Mouse (Mus musculus): ENCODE measurements around the gene Ptprd. TPM values are rescaled to one million over a fixed set of nuclear protein-coding genes. Genes with fewer than 3 reads are reported as not detected.

Gene Ptprd
- polyA plus RNA-seq, 1 experiment from 2014 or later = 4.0 TPM

- Histone ChIP-seq H3K4me1 (no peaks in the 10 kb centered on the region), H3K4me3 (no peak overlapping the region), H3K36me3 (no peaks in the 10 kb centered on the region), H3K4me2 (no peak overlapping the region), H3K9ac (no peak overlapping the region), H3K27me3 (replicated peaks) (no peaks in the 10 kb centered on the region), H3K9me3 (replicated peaks) (no peaks in the 10 kb centered on the region), H3K27ac (no peak overlapping the region)
- no peak for ATAC-seq
- 72% methylated on average over 6 of the region's 6 CpGs for WGBS (ENCODE audit: insufficient replicate concordance)
These were observed 1831.3 kb downstream of the Ptprd start for GRCm38 (mm10) chr4:76380312-76380917.

- H3K4me3 ChIP-seq = no peak overlapping the region
- WGBS (ENCODE audit: insufficient replicate concordance) = 62% methylated on average over 4 of the region's 4 CpGs
- no peaks in the 10 kb centered on the region for H3K36me3 ChIP-seq
- no peaks in the 10 kb centered on the region for H3K27me3 ChIP-seq (replicated peaks)
- H3K4me1 ChIP-seq = no peaks in the 10 kb centered on the region
- H3K9ac ChIP-seq = no peak overlapping the region
- no peaks in the 10 kb centered on the region for H3K9me3 ChIP-seq (replicated peaks)
- no peak overlapping the region for H3K4me2 ChIP-seq
- no peak overlapping the region for H3K27ac ChIP-seq
- no peak for ATAC-seq
These were observed 1841.5 kb downstream of the Ptprd start for GRCm38 (mm10) chr4:76370041-76370880.

- no peak for ATAC-seq
- Histone ChIP-seq H3K4me3 (no peak overlapping the region), H3K27ac (no peak overlapping the region), H3K36me3 (no peaks in the 10 kb centered on the region), H3K4me1 (no peaks in the 10 kb centered on the region), H3K4me2 (no peak overlapping the region), H3K9me3 (replicated peaks) (no peaks in the 10 kb centered on the region), H3K27me3 (replicated peaks) (no peaks in the 10 kb centered on the region), H3K9ac (no peak overlapping the region)
- 65% methylated on average over 3 of the region's 3 CpGs for WGBS (ENCODE audit: insufficient replicate concordance)
These were observed 1842.7 kb downstream of the Ptprd start for GRCm38 (mm10) chr4:76369101-76369500.

GRCm38 (mm10) chr4:76368291-76368690 is 1843.5 kb downstream of the Ptprd start:
- no peak overlapping the region for H3K9ac ChIP-seq
- no peaks in the 10 kb centered on the region for H3K9me3 ChIP-seq (replicated peaks)
- no peaks in the 10 kb centered on the region for H3K36me3 ChIP-seq
- no peak overlapping the region for H3K27ac ChIP-seq
- H3K27me3 ChIP-seq (replicated peaks) = no peaks in the 10 kb centered on the region
- no peak overlapping the region for H3K4me2 ChIP-seq
- no peak overlapping the region for H3K4me3 ChIP-seq
- no peaks in the 10 kb centered on the region for H3K4me1 ChIP-seq
- no peak for ATAC-seq
- 57% methylated on average over 2 of the region's 2 CpGs for WGBS (ENCODE audit: insufficient replicate concordance)

- H3K27me3 ChIP-seq (replicated peaks) = no peaks in the 10 kb centered on the region
- H3K4me2 ChIP-seq = no peak overlapping the region
- no peak overlapping the region for H3K9ac ChIP-seq
- 68% methylated on average over 3 of the region's 3 CpGs for WGBS (ENCODE audit: insufficient replicate concordance)
- H3K4me1 ChIP-seq = no peaks in the 10 kb centered on the region
- H3K36me3 ChIP-seq = no peaks in the 10 kb centered on the region
- no peak for ATAC-seq
- H3K9me3 ChIP-seq (replicated peaks) = no peaks in the 10 kb centered on the region
- no peak overlapping the region for H3K4me3 ChIP-seq
- H3K27ac ChIP-seq = no peak overlapping the region
These were observed 1844.5 kb downstream of the Ptprd start for GRCm38 (mm10) chr4:76367285-76367684.

- Histone ChIP-seq H3K27me3 (replicated peaks) (no peaks in the 10 kb centered on the region), H3K9ac (no peak overlapping the region), H3K4me3 (no peak overlapping the region), H3K9me3 (replicated peaks) (no peaks in the 10 kb centered on the region), H3K4me2 (no peak overlapping the region), H3K4me1 (no peaks in the 10 kb centered on the region), H3K36me3 (no peaks in the 10 kb centered on the region), H3K27ac (no peak overlapping the region)
- no peak for ATAC-seq
- WGBS (ENCODE audit: insufficient replicate concordance) = 56% methylated on average over 4 of the region's 4 CpGs
These were observed 1845.9 kb downstream of the Ptprd start for GRCm38 (mm10) chr4:76365871-76366270.

- Histone ChIP-seq H3K9ac (no peak overlapping the region), H3K36me3 (no peaks in the 10 kb centered on the region), H3K4me3 (no peak overlapping the region), H3K4me1 (no peaks in the 10 kb centered on the region), H3K27ac (no peak overlapping the region), H3K27me3 (replicated peaks) (no peaks in the 10 kb centered on the region), H3K4me2 (no peak overlapping the region), H3K9me3 (replicated peaks) (no peaks in the 10 kb centered on the region)
- no peak for ATAC-seq
- 65% methylated on average over 1 of the region's 1 CpGs for WGBS (ENCODE audit: insufficient replicate concordance)
These were observed 1850.2 kb downstream of the Ptprd start for GRCm38 (mm10) chr4:76361546-76361945.

- H3K36me3 ChIP-seq = no peaks in the 10 kb centered on the region
- H3K27ac ChIP-seq = no peak overlapping the region
- no peaks in the 10 kb centered on the region for H3K27me3 ChIP-seq (replicated peaks)
- no peaks in the 10 kb centered on the region for H3K4me1 ChIP-seq
- H3K9ac ChIP-seq = no peak overlapping the region
- 57% methylated on average over 2 of the region's 2 CpGs for WGBS (ENCODE audit: insufficient replicate concordance)
- H3K9me3 ChIP-seq (replicated peaks) = no peaks in the 10 kb centered on the region
- H3K4me3 ChIP-seq = no peak overlapping the region
- ATAC-seq = no peak
- no peak overlapping the region for H3K4me2 ChIP-seq
These were observed 1857.6 kb downstream of the Ptprd start for GRCm38 (mm10) chr4:76354167-76354566.

GRCm38 (mm10) chr4:76352468-76352867 is 1859.3 kb downstream of the Ptprd start:
- no peak overlapping the region for H3K4me3 ChIP-seq
- WGBS (ENCODE audit: insufficient replicate concordance) = 38% methylated on average over 1 of the region's 1 CpGs
- H3K9me3 ChIP-seq (replicated peaks) = no peaks in the 10 kb centered on the region
- no peak overlapping the region for H3K27ac ChIP-seq
- H3K36me3 ChIP-seq = no peaks in the 10 kb centered on the region
- no peak for ATAC-seq
- H3K9ac ChIP-seq = no peak overlapping the region
- no peak overlapping the region for H3K4me2 ChIP-seq
- no peaks in the 10 kb centered on the region for H3K4me1 ChIP-seq
- H3K27me3 ChIP-seq (replicated peaks) = no peaks in the 10 kb centered on the region

GRCm38 (mm10) chr4:76351201-76351979 is 1860.4 kb downstream of the Ptprd start:
- Histone ChIP-seq H3K4me2 (no peak overlapping the region), H3K27me3 (replicated peaks) (no peaks in the 10 kb centered on the region), H3K4me3 (no peak overlapping the region), H3K9ac (no peak overlapping the region), H3K27ac (no peak overlapping the region), H3K9me3 (replicated peaks) (no peaks in the 10 kb centered on the region), H3K4me1 (no peaks in the 10 kb centered on the region), H3K36me3 (no peaks in the 10 kb centered on the region)
- no peak for ATAC-seq
- 63% methylated on average over 8 of the region's 8 CpGs for WGBS (ENCODE audit: insufficient replicate concordance)

GRCm38 (mm10) chr4:76350241-76350962 is 1861.4 kb downstream of the Ptprd start:
- H3K9ac ChIP-seq = no peak overlapping the region
- no peaks in the 10 kb centered on the region for H3K9me3 ChIP-seq (replicated peaks)
- no peaks in the 10 kb centered on the region for H3K4me1 ChIP-seq
- no peak overlapping the region for H3K27ac ChIP-seq
- H3K27me3 ChIP-seq (replicated peaks) = no peaks in the 10 kb centered on the region
- H3K4me3 ChIP-seq = no peak overlapping the region
- ATAC-seq = no peak
- no peaks in the 10 kb centered on the region for H3K36me3 ChIP-seq
- H3K4me2 ChIP-seq = no peak overlapping the region
- 59% methylated on average over 3 of the region's 3 CpGs for WGBS (ENCODE audit: insufficient replicate concordance)
